Mouse (Mus musculus) cerebellum, adult 2 months (tissue): ENCODE data around the gene Vil1. TPM values are rescaled to one million over a fixed set of nuclear protein-coding genes. Genes with fewer than 3 reads are reported as not detected.

Experiments used
- DNase-seq, 2 experiments: peaks; one replicate each; pipeline ENCODE4 v3.0.0; 2021
- H3K27ac ChIP-seq: fragments of 200-500 bp; 2 replicates; pipeline ENCODE4 v1.5.1; 2012; ENCODE audit warnings: low read length, control low read depth, inconsistent platforms; ENCODE audit not compliant: insufficient read depth
- H3K27me3 ChIP-seq: fragments of 200-500 bp; 2 replicates; pipeline ENCODE4 v1.6.1; 2012; ENCODE audit warnings: inconsistent platforms, mild to moderate bottlenecking, low read length, moderate library complexity; ENCODE audit not compliant: control insufficient read depth, insufficient read depth
- H3K4me1 ChIP-seq: fragments of 200-500 bp; 2 replicates; pipeline ENCODE4 v1.6.1; 2011; ENCODE audit warnings: low read length; ENCODE audit not compliant: control insufficient read depth, insufficient read depth
- H3K4me3 ChIP-seq: fragments of 200-500 bp; replicated peaks from 2 replicates; pipeline ENCODE3; 2011; ENCODE audit warnings: mild to moderate bottlenecking, low read depth, low read length, control low read depth; ENCODE audit not compliant: insufficient read depth
- CTCF ChIP-seq: fragments of 200-500 bp; IDR thresholded peaks from 2 replicates; pipeline ENCODE4 v1.5.1; 2011; ENCODE audit warnings: low read depth, mild to moderate bottlenecking, control low read depth, low read length, moderate library complexity, borderline replicate concordance; ENCODE audit not compliant: insufficient read depth
- POLR2A ChIP-seq: fragments of 200-500 bp; IDR thresholded peaks from 2 replicates; pipeline ENCODE4 v1.6.1; 2011; ENCODE audit warnings: low read length, control low read depth, borderline replicate concordance; ENCODE audit not compliant: insufficient read depth
- WGBS: fragments of 180-500 bp; shearing (Covaris S2); methylation state at CpG from one replicate; pipeline ENCODE4 v1.1.7; 2018; 5-methylcytosine and 5-hydroxymethylcytosine counted together
- polyA plus RNA-seq: library from polyadenylated mRNA; depleted of rRNA; stranded (reverse); fragments of >200 nt; gene quantifications from 2 replicates; pipeline ENCODE4 v1.2.3, GENCODE M21; 2012

The Vil1 gene
- polyA plus RNA-seq, 1 experiment: 0.39 TPM

- Histone ChIP-seq H3K4me1 (0 out of 2 replicates have a peak, but pooled peaks cover 3% of the 10 kb centered on the region), H3K4me3 (no peak overlapping the region), H3K27me3 (no peaks in the 10 kb centered on the region), H3K27ac (no peak overlapping the region)
- no peak for DNase-seq
- TF ChIP-seq CTCF (no peak), POLR2A (no peak)
- 23% methylated on average over 8 of the region's 8 CpGs for WGBS
Measured at GRCm38 (mm10) chr1:74423147-74423546, 14.0 kb downstream of the Vil1 start.

- Histone ChIP-seq H3K27ac (no peak overlapping the region), H3K27me3 (no peaks in the 10 kb centered on the region), H3K4me1 (no peaks in the 10 kb centered on the region), H3K4me3 (no peak overlapping the region)
- TF ChIP-seq POLR2A (no peak), CTCF (no peak)
- no peak for DNase-seq
- WGBS: 76% methylated on average over 7 of the region's 7 CpGs
Measured at GRCm38 (mm10) chr1:74425845-74426244, 16.7 kb downstream of the Vil1 start.

GRCm38 (mm10) chr1:74433220-74433619, 24.0 kb downstream of the Vil1 start:
- no peak for DNase-seq
- TF ChIP-seq POLR2A (no peak), CTCF (no peak)
- 86% methylated on average over 6 of the region's 6 CpGs for WGBS
- no peaks in the 10 kb centered on the region for H3K4me1 ChIP-seq
- no peak overlapping the region for H3K27ac ChIP-seq
- no peak overlapping the region for H3K4me3 ChIP-seq
- H3K27me3 ChIP-seq: no peaks in the 10 kb centered on the region

DNA sequence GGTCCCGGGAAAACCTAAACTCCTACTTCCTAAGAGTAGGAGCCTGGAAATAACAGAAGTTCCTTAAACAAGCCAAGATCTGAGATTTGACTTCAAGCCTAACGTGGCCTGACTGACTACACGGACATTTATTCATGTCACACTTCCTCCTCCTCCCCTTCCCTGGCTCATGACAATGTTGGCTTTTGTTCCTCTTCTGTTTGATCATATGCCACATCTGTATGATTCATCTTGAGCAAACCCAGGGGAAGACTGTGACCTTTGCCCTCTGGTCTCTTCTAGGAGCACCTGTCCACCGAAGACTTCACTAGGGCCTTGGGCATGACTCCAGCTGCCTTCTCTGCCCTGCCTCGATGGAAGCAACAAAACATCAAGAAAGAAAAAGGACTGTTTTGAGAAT, 25.4 kb downstream of the Vil1 start:
- no peak for TF ChIP-seq POLR2A
- H3K4me1 ChIP-seq: no peaks in the 10 kb centered on the region
- WGBS: 59% methylated on average over 5 of the region's 5 CpGs

DNA sequence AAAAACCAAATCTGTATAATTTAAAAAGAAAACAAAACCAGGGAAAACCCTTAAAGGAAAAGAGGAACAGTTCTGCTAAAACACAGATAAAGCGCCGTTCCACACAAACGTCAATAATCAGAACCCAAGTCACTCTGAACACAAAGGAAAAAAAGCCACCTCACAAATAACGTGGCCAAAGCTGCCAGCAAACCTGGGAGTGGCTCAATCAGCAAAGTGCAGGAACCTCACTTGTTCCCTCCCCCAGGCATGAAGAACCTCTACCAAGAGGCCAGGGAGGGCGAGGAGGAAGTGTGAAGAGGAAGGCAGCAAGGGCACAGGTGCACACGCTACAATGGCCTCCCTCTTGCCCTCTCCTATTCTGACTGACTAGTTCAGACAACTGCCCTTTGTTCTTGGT, 26.4 kb downstream of the Vil1 start:
- no peak for TF ChIP-seq POLR2A
- no peak for TF ChIP-seq CTCF
- Histone ChIP-seq H3K4me1 (no peaks in the 10 kb centered on the region), H3K27ac (no peak overlapping the region), H3K27me3 (no peaks in the 10 kb centered on the region), H3K4me3 (no peak overlapping the region)
- 88% methylated on average over 6 of the region's 6 CpGs for WGBS
- no peak for DNase-seq

More for the DNA sequence above, 25.4 kb downstream of the Vil1 start:
- Histone ChIP-seq H3K27ac (no peak overlapping the region), H3K27me3 (no peaks in the 10 kb centered on the region), H3K4me3 (no peak overlapping the region)
- no peak for DNase-seq

DNA sequence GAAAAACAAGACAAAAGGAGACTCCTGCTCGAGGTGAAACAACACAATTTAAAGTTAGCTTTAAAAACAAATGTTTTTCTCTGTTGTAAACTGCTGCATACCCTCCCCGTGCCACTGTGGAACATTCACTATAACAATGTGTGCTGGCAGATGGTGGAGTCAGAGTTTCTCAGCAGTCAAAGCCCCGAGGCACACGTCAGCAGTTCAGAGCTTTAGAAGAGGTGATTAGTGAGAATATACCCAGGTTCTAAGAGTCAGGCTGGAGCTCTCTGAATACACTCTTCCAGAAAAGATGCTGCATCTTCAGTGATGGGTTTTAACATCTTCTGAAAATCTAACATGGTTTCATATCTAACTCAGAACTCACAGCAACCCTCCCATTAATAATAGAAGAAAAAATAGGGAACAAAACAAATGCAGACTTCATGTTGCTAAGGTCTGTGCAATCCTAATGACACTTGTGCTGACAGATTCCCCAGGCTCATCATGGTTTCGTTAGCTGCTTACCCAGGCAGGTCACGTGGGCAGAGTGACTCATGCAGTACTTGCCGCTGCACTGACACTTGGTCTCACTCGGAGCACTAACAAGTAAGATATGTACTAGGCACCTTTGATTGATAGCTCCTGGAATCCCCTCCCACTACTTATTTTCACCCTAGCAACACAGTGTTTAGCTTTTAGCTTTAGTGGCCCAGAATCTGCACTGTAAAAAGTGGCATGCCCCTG, 28.7 kb downstream of the Vil1 start:
- DNase-seq: peak in 1 of 2 experiments; percentile 32
- WGBS: 80% methylated on average over 8 of the region's 8 CpGs
- H3K4me3 ChIP-seq: no peak overlapping the region
- no peaks in the 10 kb centered on the region for H3K27me3 ChIP-seq
- TF ChIP-seq CTCF: no peak
- TF ChIP-seq POLR2A: no peak
- H3K27ac ChIP-seq: no peak overlapping the region
- no peaks in the 10 kb centered on the region for H3K4me1 ChIP-seq

DNA sequence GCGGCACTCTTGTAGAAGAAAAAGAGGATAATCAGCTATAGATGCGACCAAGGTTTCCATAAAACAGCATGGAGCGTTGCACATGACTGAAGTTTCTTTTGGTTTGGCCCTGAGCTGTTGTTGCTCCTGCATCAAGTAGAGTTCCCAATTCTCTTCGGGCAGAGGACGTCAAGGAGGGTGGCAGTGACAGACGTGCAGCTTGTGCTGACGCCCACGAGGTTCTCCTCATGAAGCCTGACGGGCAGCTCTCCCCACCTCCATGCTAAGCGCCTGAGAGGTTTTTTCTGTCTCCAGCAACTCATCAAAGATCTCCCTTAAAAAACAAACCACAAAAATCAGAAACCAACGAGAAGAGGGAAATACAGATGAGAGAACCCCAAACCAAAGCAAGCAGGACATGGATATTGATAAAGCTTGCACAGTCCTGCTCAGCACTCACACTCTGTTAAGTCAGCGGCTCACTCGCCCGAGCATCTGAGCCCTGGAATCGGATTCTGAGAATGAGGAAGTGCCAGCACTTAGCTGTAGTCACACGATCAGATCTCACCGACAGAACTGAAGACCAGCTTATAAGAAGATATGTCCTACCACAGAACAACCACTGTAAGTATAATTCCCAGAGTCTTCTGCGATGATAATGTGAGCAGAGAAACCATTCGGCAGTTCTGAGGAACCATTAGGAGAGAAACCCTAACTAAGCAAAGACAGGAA, 30.1 kb downstream of the Vil1 start:
- no peak for TF ChIP-seq POLR2A
- TF ChIP-seq CTCF: no peak
- H3K4me1 ChIP-seq: no peaks in the 10 kb centered on the region
- 87% methylated on average over 19 of the region's 19 CpGs for WGBS

GRCm38 (mm10) chr1:74444538-74444937, 35.4 kb downstream of the Vil1 start:
- Histone ChIP-seq H3K27ac (no peak overlapping the region), H3K27me3 (no peaks in the 10 kb centered on the region), H3K4me3 (no peak overlapping the region), H3K4me1 (no peaks in the 10 kb centered on the region)
- 98% methylated on average over 2 of the region's 2 CpGs for WGBS
- TF ChIP-seq CTCF (no peak), POLR2A (no peak)
- no peak for DNase-seq

More for the DNA sequence above, 30.1 kb downstream of the Vil1 start:
- Histone ChIP-seq H3K27ac (no peak overlapping the region), H3K4me3 (no peak overlapping the region), H3K27me3 (no peaks in the 10 kb centered on the region)
- no peak for DNase-seq

GRCm38 (mm10) chr1:74452611-74453045, 43.5 kb downstream of the Vil1 start:
- no peak overlapping the region for H3K4me3 ChIP-seq
- WGBS: 57% methylated on average over 4 of the region's 4 CpGs
- H3K27ac ChIP-seq: no peak overlapping the region
- peak; percentile 44; the same call in 1 of the 2 replicates for TF ChIP-seq CTCF
- no peak for TF ChIP-seq POLR2A
- peak; percentile 17 to 28 for DNase-seq
- no peaks in the 10 kb centered on the region for H3K27me3 ChIP-seq
- no peaks in the 10 kb centered on the region for H3K4me1 ChIP-seq
